Mouse (Mus musculus): Measurements from ENCODE around the gene Acad9. TPM values are rescaled to one million over a fixed set of nuclear protein-coding genes. Genes with fewer than 3 reads are reported as not detected.

Gene Acad9
- polyA plus RNA-seq, 1 experiment from 2014 or later = 39.1 TPM

DNA sequence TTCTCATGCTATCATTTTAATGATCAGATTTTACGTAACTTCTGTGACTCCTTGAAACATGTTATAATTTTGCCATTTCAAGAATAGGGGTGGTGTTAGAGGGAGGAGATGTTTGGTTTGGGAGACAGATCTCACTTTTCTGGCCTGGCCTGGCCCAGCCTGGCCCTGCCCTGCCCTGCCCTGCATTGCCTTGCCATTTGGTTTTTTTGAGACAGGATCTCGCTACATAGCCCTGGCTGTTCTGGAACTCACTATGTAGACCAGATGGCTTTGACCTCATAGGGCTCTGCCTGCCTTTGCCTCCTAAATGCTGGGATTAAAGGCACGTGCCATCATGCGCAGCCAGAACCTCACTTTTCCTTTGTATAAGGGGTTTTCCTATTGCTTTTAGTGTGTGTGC lies 4.7 kb downstream of the Acad9 start:
- Histone ChIP-seq H3K4me3 (ENCODE audit: low read depth, low read length) (no peak overlapping the region), H3K9ac (ENCODE audit: low read depth, low read length) (no peak overlapping the region), H3K27ac (ENCODE audit: low read depth, low read length) (no peak overlapping the region), H3K4me2 (replicated peaks; ENCODE audit: low read depth) (no peak overlapping the region), H3K27me3 (replicated peaks; ENCODE audit: control insufficient read depth, insufficient read depth, low read length) (no peaks in the 10 kb centered on the region), H3K4me1 (replicated peaks; ENCODE audit: control insufficient read depth, insufficient read depth, low read length) (peaks cover 11% of the 10 kb centered on the region; the same call in 1 of the 2 replicates), H3K36me3 (ENCODE audit: control insufficient read depth, insufficient read depth) (peaks cover 32% of the 10 kb centered on the region), H3K9me3 (ENCODE audit: control insufficient read depth) (no peaks in the 10 kb centered on the region)
- WGBS = 94% methylated on average over 4 of the region's 4 CpGs
- no peak for ATAC-seq
- no peak for TF ChIP-seq CTCF (IDR thresholded peaks at IDR 0.05; ENCODE audit: low read depth)

DNA sequence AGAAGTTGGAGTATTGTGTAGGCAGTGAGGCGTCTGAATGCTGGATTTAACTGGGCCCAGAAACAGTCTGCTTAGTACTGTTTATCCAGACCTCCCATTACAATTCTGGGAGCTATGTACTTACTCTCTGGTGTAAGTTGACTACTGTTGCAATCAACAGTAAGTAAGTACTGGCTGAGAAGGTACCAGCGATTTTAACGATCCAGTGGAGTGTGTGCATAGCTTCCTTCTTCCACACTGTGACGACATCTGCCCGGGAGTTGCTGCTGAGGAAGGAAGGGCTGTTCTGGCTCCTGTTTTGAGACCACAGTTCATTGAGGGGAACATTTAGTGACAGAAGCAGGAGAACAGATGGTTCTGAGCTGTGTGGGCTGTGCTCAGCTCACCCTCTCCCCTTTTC lies 5.3 kb downstream of the Acad9 start:
- no peak for TF ChIP-seq CTCF (IDR thresholded peaks at IDR 0.05; ENCODE audit: low read depth)
- ATAC-seq = no peak
- Histone ChIP-seq H3K27ac (ENCODE audit: low read depth, low read length) (no peak overlapping the region), H3K9me3 (ENCODE audit: control insufficient read depth) (no peaks in the 10 kb centered on the region), H3K4me2 (replicated peaks; ENCODE audit: low read depth) (no peak overlapping the region), H3K36me3 (ENCODE audit: control insufficient read depth, insufficient read depth) (peaks cover 38% of the 10 kb centered on the region), H3K4me3 (ENCODE audit: low read depth, low read length) (no peak overlapping the region), H3K27me3 (replicated peaks; ENCODE audit: control insufficient read depth, insufficient read depth, low read length) (no peaks in the 10 kb centered on the region), H3K4me1 (replicated peaks; ENCODE audit: control insufficient read depth, insufficient read depth, low read length) (peaks cover 11% of the 10 kb centered on the region; the same call in 1 of the 2 replicates), H3K9ac (ENCODE audit: low read depth, low read length) (no peak overlapping the region)
- WGBS = 93% methylated on average over 5 of the region's 5 CpGs

- WGBS = 90% methylated on average over 6 of the region's 6 CpGs
- H3K27me3 ChIP-seq (replicated peaks; ENCODE audit: control insufficient read depth, insufficient read depth, low read length) = no peaks in the 10 kb centered on the region
- H3K4me3 ChIP-seq (ENCODE audit: low read depth, low read length) = no peak overlapping the region
- no peaks in the 10 kb centered on the region for H3K4me1 ChIP-seq (replicated peaks; ENCODE audit: control insufficient read depth, insufficient read depth, low read length)
- no peak overlapping the region for H3K4me2 ChIP-seq (replicated peaks; ENCODE audit: low read depth)
- no peak for TF ChIP-seq CTCF (IDR thresholded peaks at IDR 0.05; ENCODE audit: low read depth)
- no peak overlapping the region for H3K27ac ChIP-seq (ENCODE audit: low read depth, low read length)
- no peak overlapping the region for H3K9ac ChIP-seq (ENCODE audit: low read depth, low read length)
- no peak for ATAC-seq
- H3K9me3 ChIP-seq (ENCODE audit: control insufficient read depth) = no peaks in the 10 kb centered on the region
- H3K36me3 ChIP-seq (ENCODE audit: control insufficient read depth, insufficient read depth) = peaks cover 62% of the 10 kb centered on the region
These were observed 8.5 kb downstream of the Acad9 start for GRCm38 (mm10) chr3:36074231-36074630.

DNA sequence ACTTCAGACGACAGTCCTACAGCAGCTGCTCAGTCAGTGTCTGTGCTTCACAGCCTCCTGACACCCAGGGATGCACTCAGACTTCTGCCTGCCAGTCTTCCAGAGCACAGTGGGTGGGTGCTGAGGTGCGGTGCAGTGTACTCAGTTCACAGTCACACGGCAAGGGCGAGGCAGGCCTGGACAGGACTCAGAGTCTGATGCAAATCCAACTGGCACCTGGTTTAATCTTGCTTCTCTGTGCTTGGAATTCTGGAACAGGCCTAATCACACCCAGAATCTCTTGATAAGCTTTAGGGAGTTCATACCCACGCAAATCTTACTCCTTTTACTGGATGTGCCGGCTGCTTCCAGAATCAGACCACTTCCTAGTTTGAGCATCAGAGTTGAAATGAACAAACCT lies 9.7 kb downstream of the Acad9 start:
- Histone ChIP-seq H3K9me3 (ENCODE audit: control insufficient read depth) (no peaks in the 10 kb centered on the region), H3K4me1 (replicated peaks; ENCODE audit: control insufficient read depth, insufficient read depth, low read length) (no peaks in the 10 kb centered on the region), H3K4me2 (replicated peaks; ENCODE audit: low read depth) (no peak overlapping the region), H3K9ac (ENCODE audit: low read depth, low read length) (no peak overlapping the region), H3K4me3 (ENCODE audit: low read depth, low read length) (no peak overlapping the region), H3K27me3 (replicated peaks; ENCODE audit: control insufficient read depth, insufficient read depth, low read length) (no peaks in the 10 kb centered on the region), H3K36me3 (ENCODE audit: control insufficient read depth, insufficient read depth) (peaks cover 69% of the 10 kb centered on the region), H3K27ac (ENCODE audit: low read depth, low read length) (no peak overlapping the region)
- no peak for TF ChIP-seq CTCF (IDR thresholded peaks at IDR 0.05; ENCODE audit: low read depth)
- ATAC-seq = no peak
- WGBS = 91% methylated on average over 6 of the region's 6 CpGs

- 93% methylated on average over 3 of the region's 3 CpGs for WGBS
- H3K9me3 ChIP-seq (ENCODE audit: control insufficient read depth) = no peaks in the 10 kb centered on the region
- TF ChIP-seq CTCF (IDR thresholded peaks at IDR 0.05; ENCODE audit: low read depth) = no peak
- H3K4me2 ChIP-seq (replicated peaks; ENCODE audit: low read depth) = no peak overlapping the region
- H3K27ac ChIP-seq (ENCODE audit: low read depth, low read length) = no peak overlapping the region
- peaks cover 79% of the 10 kb centered on the region for H3K36me3 ChIP-seq (ENCODE audit: control insufficient read depth, insufficient read depth)
- H3K4me1 ChIP-seq (replicated peaks; ENCODE audit: control insufficient read depth, insufficient read depth, low read length) = no peaks in the 10 kb centered on the region
- no peaks in the 10 kb centered on the region for H3K27me3 ChIP-seq (replicated peaks; ENCODE audit: control insufficient read depth, insufficient read depth, low read length)
- H3K9ac ChIP-seq (ENCODE audit: low read depth, low read length) = no peak overlapping the region
- no peak for ATAC-seq
- no peak overlapping the region for H3K4me3 ChIP-seq (ENCODE audit: low read depth, low read length)
These were observed 11.6 kb downstream of the Acad9 start for GRCm38 (mm10) chr3:36077386-36077785.

DNA sequence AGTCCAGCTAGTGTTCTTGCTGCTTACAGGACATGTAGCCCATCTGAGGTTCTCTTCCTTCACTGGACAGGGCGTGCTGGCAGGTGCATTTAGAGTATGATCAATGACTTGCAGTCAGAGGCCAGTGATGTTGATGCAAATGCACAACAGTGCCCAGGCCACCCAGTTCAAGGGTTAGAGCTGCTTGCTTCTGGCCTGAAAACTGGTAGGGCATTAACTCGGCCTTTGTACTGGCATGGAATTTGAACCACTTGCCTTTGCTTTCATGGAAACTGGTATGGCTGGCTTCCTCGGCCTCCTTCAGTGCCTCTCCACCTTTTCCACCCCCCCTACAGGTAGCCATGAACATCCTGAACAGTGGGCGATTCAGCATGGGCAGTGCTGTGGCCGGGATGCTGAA lies 14.1 kb downstream of the Acad9 start:
- TF ChIP-seq CTCF (IDR thresholded peaks at IDR 0.05; ENCODE audit: low read depth) = no peak
- Histone ChIP-seq H3K27me3 (replicated peaks; ENCODE audit: control insufficient read depth, insufficient read depth, low read length) (no peaks in the 10 kb centered on the region), H3K9ac (ENCODE audit: low read depth, low read length) (no peak overlapping the region), H3K4me3 (ENCODE audit: low read depth, low read length) (no peak overlapping the region), H3K9me3 (ENCODE audit: control insufficient read depth) (no peaks in the 10 kb centered on the region), H3K36me3 (ENCODE audit: control insufficient read depth, insufficient read depth) (peaks cover 89% of the 10 kb centered on the region), H3K4me1 (replicated peaks; ENCODE audit: control insufficient read depth, insufficient read depth, low read length) (no peaks in the 10 kb centered on the region), H3K4me2 (replicated peaks; ENCODE audit: low read depth) (no peak overlapping the region), H3K27ac (ENCODE audit: low read depth, low read length) (no peak overlapping the region)
- no peak for ATAC-seq
- 88% methylated on average over 5 of the region's 5 CpGs for WGBS

DNA sequence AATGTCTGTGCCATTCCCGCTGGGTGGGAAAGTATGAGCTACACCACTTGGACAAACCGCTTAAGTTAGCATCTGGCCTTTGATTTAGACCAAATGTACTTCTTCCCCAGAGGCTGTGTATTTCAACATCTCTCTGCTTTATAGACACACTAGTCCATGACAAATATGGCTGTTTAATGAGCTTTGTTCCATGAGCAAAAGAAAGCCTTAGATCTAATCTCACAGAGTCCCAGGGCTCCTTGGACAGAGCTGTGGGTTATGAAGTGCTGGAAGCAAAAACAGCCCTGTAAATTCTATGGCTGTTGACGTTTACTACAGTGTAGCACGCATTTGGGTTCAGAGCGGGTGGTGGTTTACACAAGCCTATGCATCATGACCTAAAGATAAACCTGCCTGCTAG lies 15.0 kb downstream of the Acad9 start:
- H3K4me3 ChIP-seq (ENCODE audit: low read depth, low read length) = no peak overlapping the region
- no peaks in the 10 kb centered on the region for H3K4me1 ChIP-seq (replicated peaks; ENCODE audit: control insufficient read depth, insufficient read depth, low read length)
- WGBS = 91% methylated on average over 5 of the region's 5 CpGs
- ATAC-seq = no peak
- H3K27ac ChIP-seq (ENCODE audit: low read depth, low read length) = no peak overlapping the region
- peaks cover 89% of the 10 kb centered on the region for H3K36me3 ChIP-seq (ENCODE audit: control insufficient read depth, insufficient read depth)
- H3K4me2 ChIP-seq (replicated peaks; ENCODE audit: low read depth) = no peak overlapping the region
- no peaks in the 10 kb centered on the region for H3K27me3 ChIP-seq (replicated peaks; ENCODE audit: control insufficient read depth, insufficient read depth, low read length)
- TF ChIP-seq CTCF (IDR thresholded peaks at IDR 0.05; ENCODE audit: low read depth) = no peak
- H3K9me3 ChIP-seq (ENCODE audit: control insufficient read depth) = no peaks in the 10 kb centered on the region
- no peak overlapping the region for H3K9ac ChIP-seq (ENCODE audit: low read depth, low read length)

All from intestine, postnatal 0 days (tissue).